Mouse (Mus musculus) stomach, postnatal 0 days (tissue): ENCODE results near the gene Med10.

Experiments
- CTCF ChIP-seq: IDR thresholded peaks from 2 replicates; pipeline ENCODE4 v1.5.1; 2016; ENCODE audit warnings: antibody characterized with exemption, low read depth, mild to moderate bottlenecking, moderate library complexity
- EP300 ChIP-seq: optimal IDR thresholded peaks from 2 replicates; pipeline ENCODE3; 2016; ENCODE audit warnings: antibody characterized with exemption

DNA sequence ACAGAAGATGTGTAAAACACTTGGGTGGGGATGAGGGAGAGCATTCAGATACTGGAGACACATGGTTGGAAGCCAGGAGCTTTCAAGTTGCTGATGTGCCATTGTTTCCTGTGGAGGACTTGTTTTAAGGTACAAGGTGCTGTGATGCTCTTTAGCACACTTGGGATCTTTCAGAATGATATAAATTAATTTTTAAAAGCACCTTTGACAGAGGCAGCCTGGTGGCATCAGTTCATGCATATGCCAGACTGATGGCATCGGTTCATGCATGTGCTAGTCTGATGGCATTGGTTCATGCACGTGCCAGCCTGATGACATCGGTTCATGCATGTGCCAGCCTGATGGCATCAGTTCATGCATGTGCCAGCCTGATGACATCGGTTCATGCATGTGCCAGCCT, 60.1 kb downstream of the Med10 start:
- TF ChIP-seq CTCF = no peak
- no peak for TF ChIP-seq EP300
